Mouse (Mus musculus): ENCODE measurements around the gene Disp1.

Disp1 gene

DNA sequence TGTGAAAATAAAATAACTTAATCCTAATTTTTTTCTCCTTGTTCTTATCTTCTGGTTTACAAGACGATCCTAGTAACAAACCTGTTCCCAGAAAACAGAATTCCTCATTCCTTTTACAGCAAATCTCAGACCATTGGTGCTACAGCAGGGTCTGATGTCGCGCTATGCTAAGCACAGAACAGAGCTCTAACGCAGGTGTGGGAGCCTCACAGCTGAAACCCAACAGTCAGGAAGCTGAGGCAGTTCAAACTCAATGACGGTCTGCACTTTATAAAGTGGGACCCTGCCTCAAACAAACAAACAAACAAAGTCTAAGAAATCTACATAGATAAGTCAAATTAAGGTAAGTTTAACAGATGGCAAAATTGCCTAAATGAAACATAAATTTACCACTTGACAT, 20.4 kb downstream of the Disp1 start:
- DNase-seq = no peak

GRCm38 (mm10) chr1:183194763-183195162, 26.6 kb downstream of the Disp1 start:
- no peak for DNase-seq

DNA sequence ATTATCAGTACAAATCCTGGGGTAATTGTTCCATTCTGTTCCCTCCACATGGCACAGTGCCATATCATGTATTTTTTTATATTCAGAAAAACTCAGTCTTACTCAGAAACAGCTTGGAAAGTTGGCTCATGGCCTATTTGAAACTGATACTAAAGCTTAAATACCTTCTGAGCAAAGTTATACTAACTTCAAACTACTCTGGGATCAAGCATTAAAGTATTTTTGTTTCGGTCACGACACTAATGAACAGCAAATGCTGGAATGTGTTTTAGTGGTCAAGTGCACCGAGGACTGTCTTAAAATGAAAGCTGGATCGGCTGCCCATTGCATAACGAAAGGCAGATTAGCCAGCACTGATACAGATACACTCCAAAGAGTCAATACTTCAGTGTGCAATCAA, 27.2 kb downstream of the Disp1 start:
- no peak for DNase-seq

DNA sequence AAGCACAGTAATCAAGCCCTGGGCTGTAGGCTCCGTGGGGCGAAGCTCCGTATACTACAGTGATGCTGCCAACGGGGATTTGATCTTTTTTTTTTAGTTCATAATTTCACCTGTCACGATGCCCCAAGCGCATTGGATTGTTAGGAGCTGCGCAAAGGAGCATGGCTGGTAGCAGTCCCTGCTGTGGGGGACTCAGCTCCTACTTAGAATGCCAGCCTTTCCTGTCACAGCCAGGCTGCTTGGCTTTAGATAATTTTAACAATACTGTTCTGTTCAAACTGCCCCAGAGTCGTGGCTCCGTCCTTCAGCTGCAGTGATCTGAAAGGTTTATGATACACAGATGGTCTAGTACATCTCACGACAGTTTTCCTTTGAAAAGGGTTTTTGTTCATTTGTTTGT, 29.9 kb downstream of the Disp1 start:
- DNase-seq = no peak

DNA sequence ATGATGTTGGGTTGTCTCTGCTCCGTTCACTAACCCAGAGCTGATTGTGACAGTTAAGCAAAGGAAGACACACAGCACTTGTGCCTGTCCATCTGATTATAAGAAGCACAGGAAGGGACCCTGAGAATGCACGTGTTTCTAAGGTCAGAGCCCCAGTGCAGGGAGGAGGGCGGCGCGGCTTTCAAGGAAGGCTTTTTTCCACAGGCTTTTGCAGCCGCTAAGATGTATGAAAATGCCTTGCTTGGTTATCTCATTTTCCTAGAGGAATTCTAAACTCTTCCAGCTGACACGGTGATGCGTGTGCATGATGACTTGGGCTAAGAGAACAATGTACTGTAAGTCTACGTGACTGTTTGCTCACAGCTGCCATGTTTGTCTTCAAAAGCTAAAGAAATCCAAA, 30.9 kb downstream of the Disp1 start:
- no peak for DNase-seq

GRCm38 (mm10) chr1:183189014-183189662, 32.2 kb downstream of the Disp1 start:
- no peak for DNase-seq

GRCm38 (mm10) chr1:183188115-183189013, 33.0 kb downstream of the Disp1 start:
- no peak for DNase-seq

DNA sequence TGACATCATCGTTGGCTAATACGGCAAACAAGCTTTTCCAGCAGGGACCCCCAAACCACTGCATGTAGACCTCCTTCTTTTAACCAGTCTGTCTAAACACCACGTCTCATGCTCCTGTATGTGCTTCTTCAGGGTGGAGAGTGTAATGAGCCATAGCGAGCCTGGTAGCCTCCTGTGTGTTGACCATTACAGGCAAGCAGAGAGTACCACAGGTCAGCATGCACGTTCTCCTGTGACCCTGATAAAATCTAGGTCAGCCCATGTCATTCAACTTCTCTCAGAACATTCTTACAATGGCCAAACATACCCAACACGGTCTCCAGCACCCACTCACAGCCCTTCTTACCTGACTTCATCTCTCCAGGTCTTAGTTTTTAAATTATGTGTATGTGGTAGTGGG, 35.8 kb downstream of the Disp1 start:
- DNase-seq = no peak

GRCm38 (mm10) chr1:183184681-183185080, 36.6 kb downstream of the Disp1 start:
- DNase-seq = no peak

GRCm38 (mm10) chr1:183183565-183183964, 37.8 kb downstream of the Disp1 start:
- no peak for DNase-seq

GRCm38 (mm10) chr1:183182641-183183414, 38.5 kb downstream of the Disp1 start:
- DNase-seq = no peak

DNA sequence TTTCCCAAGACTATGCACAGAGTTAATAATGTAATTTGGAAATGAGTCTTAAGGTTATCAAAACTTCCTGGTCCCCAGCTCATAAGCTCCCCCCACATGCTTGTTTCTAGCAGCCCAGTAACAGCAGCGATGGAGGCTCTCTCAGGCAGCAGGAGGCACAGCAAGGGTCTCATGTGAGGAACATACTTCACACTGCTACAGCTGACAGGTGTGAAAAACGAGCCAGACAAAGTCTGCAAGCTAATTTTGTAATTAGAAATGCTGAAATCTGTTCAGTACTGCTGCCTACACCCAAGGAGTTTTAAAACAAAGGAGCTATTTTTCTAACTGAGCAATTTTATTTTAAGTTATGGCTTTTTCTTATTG, 40.3 kb downstream of the Disp1 start:
- no peak for DNase-seq

DNA sequence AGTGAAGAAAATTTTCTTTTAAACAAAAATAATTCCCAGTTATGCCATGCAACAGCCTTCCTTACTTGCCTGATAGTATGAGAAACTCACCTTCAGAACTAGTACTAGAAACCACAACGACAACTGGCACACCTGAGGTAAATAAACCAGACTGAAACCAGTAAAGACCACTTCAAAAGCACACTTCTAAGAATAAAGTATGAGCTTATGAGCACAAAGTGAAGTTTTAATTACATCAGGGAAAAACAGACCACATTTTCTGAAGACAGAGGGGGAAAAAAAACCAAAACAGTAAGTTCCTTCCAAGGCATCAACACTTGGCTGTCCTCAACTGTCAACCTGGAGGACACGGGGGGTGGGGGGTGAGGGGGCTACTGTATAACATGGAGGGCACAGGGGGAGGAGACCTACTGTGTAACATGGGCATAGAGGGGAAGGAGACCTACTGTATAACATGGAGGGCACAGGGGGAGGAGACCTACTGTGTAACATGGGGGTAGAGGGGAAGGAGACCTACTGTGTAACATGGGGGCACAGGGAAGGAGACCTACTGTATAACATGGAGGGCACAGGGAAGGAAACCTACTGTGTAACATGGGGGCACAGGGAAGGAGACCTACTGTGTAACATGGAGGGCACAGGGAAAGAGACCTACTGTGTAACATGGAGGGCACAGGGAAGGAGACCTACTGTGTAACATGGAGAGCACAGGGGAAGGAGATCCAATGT, 40.9 kb downstream of the Disp1 start:
- no peak for DNase-seq

DNA sequence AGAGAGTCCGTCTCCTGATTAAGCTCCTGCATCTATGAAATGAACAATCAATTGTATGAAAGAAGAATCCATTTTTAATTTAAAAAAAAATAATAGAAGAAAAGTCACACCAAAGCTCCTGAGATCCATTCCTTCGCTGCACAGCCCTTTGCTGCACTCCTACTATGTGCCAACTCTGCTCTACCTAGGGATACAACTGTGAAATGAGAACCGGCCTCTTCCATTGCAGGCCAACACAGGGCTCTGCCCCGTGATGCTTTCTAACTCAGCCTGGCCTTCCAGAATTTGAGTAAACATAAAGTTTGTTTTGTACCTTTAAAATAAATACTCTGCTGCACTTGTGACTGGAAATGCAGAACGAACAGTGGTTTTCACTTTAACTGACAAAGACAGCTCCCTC, 42.0 kb downstream of the Disp1 start:
- no peak for DNase-seq

DNA sequence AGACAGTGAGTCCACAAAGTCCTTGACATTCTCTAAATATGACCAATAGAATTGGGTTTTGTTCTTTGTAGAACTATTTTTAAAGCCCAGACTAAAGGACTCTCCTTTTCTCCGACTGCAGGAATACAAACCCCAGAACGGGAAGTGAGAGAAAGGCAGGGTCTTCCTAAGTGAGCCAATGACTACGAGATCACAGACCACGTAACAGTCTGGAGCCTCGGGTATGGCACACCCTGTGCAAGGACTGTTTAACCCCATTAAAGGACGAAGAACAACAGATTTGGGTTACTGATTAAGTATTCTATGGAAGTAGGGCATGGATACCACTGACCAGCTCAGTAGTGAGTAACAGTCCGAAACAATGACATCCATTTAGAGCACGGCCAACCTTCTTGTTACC, 46.1 kb downstream of the Disp1 start:
- DNase-seq = no peak

- no peak for DNase-seq
Observed at GRCm38 (mm10) chr1:183171095-183171494, 50.2 kb downstream of the Disp1 start.

DNA sequence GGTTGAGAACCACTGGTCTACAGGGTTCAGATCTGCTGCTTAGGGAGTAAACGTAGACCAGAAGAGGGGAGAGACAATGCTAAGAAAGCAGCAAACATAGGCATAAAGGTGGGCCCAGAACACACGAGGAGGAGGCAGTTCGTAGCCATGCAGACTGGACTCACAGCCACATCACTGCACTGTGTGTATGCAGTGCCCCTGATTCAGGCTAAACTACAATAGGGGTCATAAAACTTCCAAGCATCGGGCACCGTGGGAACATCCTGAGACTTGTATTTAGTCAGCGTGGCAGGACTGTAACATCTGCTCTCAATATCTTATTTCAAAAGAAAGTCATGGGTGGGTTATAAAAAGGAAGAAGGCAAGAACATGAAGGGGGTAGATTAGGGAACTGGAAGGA, 52.9 kb downstream of the Disp1 start:
- DNase-seq = no peak

GRCm38 (mm10) chr1:183167776-183168175, 53.5 kb downstream of the Disp1 start:
- no peak for DNase-seq

GRCm38 (mm10) chr1:183166700-183167099, 54.6 kb downstream of the Disp1 start:
- DNase-seq = no peak

DNA sequence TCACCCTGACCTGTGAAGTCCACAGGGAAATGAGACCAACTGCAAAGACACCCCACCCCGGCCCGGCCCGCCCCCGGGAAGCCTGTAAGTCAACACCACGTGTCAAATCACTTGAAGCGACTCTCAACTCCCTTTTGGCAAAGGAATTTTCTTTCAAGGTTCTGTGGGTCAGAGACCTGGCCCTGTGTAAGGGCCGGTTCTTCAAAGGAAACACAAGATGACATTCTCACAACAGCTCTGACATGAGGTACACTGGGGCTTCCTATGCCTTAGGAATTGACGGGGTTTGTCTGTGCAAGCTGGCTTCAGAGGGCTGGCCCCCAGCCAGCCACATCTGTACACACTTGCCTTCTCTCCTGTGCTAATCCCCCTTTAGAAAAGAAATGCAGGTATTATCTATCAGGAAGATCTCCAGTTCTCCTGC, 56.7 kb downstream of the Disp1 start:
- no peak for DNase-seq

DNA sequence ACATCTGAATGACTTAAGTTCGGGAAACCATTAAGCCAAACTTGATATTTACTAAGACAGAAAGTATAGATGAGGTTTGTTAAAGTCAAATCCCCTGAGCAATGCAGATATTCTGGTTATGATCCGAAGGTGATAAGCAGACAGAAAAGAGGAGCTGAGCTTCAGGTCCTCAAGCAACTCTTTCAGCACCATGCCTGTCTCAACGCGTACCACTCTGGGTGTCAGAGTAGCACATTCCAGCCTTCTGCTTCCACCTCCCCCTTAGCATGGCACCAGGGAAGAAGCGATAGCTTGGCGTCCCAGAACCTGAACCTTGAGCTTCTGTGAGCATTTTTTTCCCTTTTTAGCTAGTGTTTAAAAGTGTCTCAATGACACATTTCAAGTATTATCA, 57.1 kb downstream of the Disp1 start:
- no peak for DNase-seq

DNA sequence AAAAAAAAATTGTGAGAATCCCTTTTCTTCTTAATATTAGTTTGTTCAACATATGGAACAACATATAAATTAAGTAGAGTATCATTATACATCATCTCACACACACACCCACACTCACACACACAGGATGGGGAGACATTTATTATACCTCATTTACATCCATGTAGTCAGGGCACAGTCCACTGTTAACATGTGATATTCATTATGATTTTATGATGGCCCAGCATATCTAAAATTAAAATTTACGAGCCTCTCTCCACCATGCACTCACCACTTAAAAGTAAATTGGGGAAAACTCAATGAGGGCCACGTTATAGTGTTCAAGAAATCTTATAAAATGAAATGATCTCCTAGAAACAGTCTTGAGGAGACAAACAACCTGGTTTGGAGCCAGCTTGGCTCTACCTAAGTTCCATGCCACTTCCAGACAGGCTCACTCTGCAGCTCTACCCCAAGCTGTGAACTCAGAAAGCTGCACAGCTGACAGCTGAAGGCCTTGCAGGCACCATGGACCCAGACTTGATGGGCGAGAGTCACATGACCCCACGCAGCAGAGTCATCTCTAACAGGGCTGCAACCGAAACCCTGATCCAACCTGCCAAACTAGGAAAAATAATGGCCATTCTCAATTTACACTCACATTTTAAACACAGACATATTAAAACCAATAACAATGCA, 57.7 kb downstream of the Disp1 start:
- DNase-seq = no peak
